Mouse (Mus musculus) retina, postnatal 1 day (tissue): ENCODE data around the gene 6430550D23Rik.

ENCODE experiments used
- DNase-seq: peaks from one replicate; pipeline ENCODE4 v3.0.0-alpha.2; 2012

6430550D23Rik gene

DNA sequence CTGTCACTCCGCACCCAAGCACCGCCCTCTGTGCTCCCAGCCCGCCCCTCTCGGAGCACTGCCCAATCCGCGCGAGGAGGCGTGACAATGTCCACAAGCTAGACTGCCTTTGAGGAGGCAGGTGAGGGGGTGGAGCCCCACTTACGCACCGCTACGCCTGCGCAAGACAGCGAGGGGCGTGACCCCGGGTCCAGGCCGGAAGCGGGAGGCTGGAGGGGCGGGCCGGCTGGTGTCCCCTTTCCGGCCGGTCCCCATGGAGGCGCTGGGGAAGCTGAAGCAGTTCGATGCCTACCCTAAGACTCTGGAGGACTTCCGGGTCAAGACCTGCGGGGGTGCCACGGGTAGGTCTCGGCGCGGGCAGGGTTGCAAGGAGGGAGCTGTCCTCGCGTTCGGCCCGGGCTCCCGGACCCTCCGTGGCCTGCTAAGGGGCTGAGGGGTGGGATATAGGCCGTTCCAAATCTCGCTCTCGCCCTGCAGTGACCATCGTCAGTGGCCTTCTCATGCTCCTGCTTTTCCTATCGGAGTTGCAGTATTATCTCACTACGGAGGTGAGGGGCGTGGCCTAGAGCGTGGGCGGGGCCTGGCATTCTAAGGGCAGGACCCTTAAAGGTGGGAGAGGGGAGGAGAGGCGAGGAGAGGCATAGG lies at the start of gene 6430550D23Rik, which contains the start of gene Ergic3:
6430550D23Rik (minus strand) TSS at position 90 of the 645 bp plus-strand sequence.
Ergic3 (plus strand) TSS at position 158 of the 645 bp plus-strand sequence.
- DNase-seq, result peak; percentile 98

DNA sequence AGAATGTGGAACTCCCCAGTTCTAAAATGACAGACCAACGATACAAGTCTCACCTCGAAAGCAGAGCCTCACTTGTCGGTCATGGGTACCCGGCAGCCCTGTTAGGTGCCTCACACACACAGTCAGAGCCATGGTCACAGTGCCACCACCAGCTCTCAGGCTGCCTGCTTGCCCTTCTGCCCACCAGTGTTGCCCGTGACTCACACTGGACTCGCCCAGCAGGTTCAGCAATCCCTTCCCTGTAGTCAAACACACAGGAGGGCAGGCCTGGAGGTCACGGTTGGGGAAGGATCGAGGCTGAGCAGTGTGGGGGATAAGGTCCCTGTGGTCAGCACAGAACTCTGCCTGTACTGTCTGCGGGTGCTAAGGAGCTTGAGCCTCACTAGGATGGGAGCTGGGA lies 45.0 kb upstream of the 6430550D23Rik start, which contains the start of gene Fer1l4:
Fer1l4 (minus strand) TSS at position 132 of the 400 bp plus-strand sequence.
- no peak for DNase-seq

DNA sequence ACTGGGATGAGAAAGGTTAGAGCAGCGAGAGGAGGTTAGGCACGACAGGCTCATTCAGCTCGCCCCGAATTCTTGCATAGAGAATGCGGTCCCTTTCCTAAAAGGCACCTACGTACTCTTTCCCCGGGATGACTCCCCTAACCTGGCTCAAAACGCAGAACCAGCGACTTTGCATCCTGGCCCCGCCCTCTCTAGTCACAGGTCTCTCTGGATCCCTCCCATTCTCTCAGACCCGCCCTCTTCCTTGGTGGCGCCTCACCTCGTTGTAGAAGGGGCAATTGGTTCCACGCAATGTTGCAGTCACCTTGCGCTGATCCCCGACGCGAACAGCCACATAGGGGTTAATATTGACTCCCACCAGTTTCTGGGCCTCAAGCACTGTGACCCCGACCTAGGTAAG lies 40.2 kb upstream of the 6430550D23Rik start:
- peak; percentile 6 for DNase-seq

DNA sequence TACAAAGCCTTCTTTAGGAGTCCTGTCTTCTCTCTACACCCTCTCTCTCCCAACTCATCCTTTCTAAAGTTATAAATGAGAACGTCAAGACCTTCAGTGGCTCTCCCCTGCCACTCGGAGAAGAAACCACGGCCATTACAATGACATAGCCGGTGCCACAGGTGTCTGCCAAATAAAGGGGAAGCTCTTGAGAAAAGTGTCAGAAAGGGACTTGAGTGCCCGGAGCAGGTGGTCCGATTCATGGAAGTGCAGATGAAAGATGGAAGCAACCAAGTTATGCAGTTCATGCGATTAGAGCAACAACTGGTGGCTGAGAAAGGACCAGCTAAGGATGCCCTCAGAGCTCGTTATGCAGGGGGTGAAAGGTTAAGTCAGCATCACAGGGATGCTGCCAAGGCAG lies 35.1 kb upstream of the 6430550D23Rik start:
- DNase-seq, result no peak

DNA sequence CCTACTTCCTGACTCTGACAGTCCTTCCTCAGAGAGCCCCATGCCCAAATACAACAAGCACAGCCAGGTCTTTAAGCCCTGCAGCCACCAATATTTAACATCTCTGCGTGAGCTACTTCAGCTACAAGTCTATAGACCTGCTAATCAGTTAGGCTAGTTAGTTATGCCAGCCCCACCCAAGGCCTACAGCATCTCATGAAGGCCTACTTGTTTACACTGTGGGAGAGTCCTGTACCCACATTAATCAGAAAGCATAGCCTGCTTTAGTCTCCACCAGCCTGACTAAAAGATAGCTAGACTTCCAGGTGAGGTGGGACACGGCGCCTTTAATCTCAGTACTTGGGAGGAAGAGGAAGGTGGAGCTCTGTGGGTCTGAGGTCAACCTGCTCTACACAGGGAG lies 31.6 kb upstream of the 6430550D23Rik start:
- DNase-seq, result no peak

DNA sequence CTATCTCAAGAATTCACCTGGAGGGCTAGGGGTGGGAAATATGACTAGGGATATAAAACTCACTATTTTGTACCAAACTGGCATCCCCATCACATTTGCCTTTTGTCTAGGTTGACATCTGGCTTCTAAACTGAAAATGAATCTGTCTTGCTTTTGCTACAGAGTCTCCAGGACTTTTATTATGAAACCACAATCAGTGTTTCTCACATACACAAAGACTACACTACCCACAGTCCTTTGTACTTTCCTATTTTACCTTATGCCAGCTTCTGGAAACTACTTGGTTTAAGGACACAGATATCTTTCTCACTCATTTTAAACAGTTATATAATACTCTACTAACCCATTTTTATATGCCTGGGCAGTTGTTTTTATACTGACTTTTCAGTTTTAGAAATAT lies 17.7 kb upstream of the 6430550D23Rik start:
- DNase-seq, result peak; percentile 15

DNA sequence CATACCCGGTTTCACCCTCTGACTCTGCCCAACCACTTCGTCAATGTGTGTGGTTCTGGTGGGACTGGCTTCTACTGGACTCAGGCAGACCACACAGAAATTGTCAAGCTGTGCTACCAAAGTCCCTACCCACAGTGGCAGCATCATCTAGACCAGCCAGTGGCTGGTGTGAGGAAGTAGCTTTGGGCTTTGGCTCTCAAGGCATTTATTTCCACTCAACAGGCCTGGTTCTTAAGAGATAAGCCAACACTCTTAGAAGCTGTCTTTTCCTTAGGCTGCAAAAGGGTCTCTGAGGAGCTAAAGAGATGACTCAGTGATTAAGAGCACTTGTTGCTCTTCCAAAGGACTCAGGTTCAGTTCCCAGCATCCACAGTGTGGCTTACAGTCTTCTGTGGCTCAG lies 14.0 kb upstream of the 6430550D23Rik start:
- no peak for DNase-seq

DNA sequence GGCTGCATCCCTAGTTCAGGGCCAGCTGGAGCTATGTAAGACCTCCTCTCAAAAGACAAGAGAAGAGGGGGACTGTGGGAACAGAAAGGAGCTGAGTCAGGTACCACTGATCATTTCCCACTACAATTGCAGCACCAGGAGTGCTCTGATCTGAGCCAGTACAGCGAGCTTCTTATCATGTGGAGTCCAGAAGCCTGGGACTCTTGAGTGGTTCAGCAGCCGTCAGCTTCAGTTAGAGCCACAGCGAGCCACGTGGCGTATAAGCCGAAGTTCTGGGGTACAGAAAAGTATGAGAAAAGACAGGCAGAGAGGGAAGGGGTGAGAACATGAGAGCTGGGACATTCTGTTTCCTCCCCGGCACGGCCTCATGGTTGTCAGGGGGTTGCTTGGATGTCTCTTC lies 13.4 kb upstream of the 6430550D23Rik start:
- no peak for DNase-seq

DNA sequence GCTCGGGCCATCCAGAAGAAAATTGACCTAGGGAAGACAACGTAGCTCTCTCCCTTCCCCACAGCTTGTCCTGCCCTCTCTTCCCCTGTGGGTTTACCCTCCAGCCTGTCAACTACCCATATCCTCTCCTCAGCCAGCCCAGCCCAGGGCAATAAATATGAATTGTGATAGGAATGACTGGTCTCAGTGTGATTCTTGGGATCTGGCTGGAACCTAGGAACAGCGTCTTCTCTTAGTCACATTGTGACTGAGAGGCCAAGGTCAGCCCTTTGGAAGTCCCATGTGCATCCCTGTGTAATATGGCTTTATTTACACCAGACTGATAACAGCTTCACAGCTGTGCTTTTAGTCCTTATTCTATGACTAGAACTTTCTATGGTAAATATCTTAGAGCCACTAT lies 10.3 kb upstream of the 6430550D23Rik start:
- no peak for DNase-seq

DNA sequence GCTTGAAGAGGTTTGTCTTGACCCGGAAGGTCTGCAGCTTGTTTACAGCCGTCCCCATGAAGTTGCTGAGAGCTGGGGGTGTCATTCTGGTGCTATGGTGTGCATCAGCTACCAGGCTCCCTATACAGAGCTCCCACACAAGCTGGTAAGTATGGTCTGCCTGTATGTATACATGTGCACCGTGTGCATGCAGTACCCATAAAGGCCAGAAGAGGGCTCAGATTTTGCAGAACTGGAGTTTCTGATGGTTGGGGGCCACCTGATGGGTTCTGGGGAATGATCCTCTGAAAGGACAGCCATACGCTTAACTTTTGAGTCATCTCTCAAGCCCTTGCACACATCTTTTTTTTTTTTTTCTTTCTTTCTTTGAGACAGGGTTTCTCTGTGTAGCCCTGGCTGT lies 2.4 kb downstream of the 6430550D23Rik start:
- peak; percentile 39 for DNase-seq

DNA sequence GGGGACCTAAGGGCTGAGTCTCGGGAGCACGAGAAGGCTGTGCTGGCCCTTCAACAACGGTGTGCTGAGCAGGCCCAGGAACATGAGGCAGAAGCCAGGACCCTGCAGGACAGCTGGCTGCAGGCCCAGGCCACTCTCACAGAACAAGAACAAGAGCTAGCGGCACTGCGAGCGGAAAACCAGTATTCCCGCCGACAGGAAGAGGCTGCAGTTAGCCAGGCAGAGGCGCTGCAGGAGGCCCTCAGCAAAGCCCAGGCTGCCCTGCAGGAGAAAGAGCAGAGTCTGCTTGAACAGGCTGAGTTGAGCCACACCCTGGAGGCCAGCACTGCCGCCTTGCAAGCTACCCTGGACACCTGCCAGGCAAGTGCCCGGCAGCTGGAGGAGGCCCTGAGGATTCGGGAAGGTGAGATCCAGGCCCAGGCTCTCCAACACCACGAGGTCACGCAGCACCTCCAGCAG lies 15.9 kb downstream of the 6430550D23Rik start:
- no peak for DNase-seq

DNA sequence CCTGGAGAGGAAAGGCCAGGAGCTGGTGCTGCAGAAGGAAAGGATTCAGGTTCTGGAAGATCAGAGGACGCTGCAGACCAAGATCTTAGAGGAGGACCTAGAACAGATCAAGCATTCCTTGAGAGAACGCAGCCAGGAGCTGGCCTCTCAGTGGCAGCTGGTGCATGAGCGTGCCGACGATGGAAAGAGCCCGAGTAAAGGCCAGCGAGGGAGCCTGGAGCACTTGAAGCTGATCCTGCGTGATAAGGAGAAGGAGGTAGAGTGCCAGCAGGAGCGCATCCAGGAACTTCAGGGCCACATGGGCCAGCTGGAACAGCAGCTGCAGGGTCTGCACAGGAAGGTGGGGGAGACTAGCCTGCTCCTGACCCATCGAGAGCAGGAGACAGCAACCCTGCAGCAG lies 16.6 kb downstream of the 6430550D23Rik start:
- no peak for DNase-seq

DNA sequence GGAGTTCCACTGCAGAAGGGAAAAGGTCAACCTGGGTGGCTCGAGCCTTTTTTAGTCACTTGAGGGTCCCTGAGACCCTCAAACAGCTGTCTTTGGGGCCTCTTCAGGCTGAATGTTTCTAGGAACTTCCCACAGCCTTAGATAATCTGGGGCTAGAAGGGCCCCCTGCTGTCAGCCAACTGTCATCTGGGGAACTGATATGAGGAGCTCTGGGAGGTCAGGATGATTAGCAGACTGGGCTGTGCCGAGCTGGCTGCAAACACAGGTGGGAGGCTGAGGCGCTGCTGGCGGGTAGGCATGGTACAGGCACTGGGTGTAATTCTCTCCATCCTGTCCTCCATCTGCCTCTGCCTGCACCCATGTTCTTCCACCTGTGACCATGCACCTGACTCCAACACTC lies 18.7 kb downstream of the 6430550D23Rik start:
- DNase-seq, result peak; percentile 72

DNA sequence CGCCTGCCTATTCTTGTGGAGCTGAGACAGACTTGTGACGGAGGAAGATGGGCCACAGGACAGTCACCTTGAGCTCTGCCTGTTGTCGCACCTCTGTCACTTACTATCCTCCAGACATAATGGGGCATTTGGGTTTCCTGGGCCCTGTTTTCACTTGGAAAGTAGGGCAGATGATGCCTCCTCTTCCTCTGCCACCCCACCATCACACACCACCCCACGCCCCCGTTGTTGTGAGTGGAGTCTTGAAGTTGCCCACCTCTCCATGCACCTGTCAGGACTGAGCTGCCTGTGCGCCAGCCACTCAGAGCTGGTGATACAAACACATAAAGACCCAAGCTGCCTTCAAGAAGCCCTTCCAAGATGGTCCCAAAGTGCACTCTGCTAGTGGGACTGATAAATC lies 20.6 kb downstream of the 6430550D23Rik start:
- DNase-seq, result no peak

DNA sequence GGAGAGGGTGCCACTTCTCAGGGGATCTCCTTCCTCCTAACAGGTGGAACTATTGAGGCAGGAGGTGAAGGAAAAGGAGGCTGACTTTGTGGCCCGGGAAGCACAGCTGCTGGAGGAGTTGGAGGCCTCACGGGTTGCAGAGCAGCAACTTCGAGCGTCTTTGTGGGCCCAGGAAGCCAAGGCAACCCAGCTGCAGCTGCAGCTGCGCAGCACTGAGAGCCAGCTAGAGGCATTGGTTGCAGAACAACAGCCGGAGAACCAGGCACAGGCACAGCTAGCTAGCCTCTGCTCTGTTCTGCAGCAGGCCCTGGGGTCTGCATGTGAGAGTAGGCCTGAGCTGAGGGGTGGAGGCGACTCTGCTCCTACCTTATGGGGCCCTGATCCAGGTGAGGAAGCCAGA lies 22.0 kb downstream of the 6430550D23Rik start:
- no peak for DNase-seq

DNA sequence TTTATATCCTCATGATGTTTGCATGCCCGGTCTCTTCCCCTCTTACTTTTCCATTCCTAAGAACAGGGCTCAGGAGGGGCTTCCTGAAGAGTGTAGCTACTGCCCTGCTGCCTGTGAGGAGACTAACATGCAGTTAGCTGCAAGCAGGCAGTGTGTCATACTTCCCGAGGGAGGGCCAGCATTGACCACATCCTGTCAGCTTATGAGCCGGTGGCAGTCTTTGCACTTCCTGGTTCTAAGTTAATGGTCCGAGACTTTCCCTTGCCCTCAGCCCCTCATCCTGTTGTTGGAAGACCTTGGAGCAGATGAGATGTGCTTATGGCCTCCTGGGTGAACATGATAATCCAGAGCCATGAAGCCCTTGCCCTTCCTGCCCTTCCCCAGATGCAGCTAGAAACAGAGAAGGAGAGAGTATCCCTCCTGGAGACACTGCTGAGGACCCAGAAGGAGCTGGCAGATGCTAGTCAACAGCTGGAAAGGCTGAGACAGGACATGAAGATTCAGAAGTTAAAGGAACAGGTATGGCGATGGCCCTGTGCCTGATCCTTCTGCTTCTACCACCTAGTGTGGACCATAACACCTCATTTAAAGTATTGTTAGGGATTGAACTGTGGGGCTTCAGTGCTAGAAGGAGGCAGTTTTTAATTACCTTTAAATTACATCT lies 28.3 kb downstream of the 6430550D23Rik start:
- DNase-seq, result no peak

DNA sequence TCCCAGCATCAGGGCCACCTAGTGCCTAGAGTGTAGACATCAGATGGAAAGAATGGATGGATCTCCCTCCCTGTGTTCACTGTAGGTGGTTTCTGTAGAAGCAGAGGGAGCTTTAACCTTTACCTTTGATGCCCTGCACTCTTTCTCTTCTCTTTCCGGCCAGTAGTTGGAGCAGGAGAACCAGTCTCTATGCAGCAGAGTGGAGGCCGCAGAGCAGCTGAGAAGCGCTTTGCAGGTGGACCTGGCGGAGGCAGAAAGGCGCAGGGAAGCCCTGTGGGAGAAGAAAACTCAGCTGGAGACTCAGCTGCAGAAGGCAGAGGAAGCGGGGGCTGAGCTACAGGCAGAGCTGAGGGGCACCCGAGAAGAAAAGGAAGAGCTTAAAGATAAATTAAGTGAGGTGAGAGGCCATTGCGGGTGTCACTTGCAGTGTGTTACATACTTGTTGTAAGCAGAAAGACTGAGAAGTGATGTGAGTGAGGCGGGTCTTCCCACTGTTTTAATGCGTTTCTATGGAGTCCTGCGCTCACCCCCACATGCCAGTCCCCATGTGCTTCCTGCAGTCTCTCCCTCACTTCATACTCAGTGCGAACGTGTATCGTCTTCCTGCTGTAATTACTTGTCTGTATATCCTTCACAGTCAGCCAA lies 33.6 kb downstream of the 6430550D23Rik start:
- peak; percentile 17 for DNase-seq

DNA sequence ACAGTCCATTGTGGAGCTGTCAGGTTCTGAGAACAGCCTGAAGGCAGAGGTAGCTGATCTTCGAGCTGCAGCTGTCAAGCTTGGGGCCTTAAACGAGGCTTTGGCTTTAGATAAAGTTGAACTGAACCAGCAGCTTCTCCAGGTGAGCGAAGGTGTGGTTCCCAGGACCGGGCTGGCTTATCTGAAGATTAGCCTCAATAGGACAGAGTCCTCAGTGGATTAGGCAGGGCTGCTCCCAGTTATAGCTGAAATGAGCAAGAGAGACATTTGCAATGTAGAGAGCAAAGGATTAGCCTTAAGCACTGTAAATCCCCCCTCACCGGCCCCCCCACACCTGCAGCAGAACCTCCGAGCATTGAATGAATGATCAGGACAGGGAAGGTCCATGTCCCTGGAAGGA lies 34.4 kb downstream of the 6430550D23Rik start:
- peak; percentile 58 for DNase-seq

DNA sequence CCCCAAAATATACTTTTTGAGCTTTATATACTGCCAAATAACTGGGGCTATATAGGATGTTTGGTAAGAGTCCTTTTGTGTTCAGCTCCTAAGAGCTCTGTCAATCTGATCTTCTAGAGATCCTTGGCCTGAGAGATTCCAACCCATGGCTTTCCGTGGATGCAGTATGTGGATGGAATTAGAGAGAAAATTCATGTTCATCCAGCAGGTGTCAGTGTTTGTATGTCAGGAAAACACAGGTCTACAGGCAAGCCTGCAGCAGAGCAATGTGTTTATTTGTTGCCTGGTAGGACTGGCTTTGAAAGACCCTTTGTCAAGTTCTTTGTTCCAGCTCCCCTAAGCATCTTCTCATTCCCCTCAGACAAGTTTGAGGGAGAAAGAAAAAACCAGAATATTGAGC lies 44.8 kb downstream of the 6430550D23Rik start:
- DNase-seq, result peak; percentile 69

DNA sequence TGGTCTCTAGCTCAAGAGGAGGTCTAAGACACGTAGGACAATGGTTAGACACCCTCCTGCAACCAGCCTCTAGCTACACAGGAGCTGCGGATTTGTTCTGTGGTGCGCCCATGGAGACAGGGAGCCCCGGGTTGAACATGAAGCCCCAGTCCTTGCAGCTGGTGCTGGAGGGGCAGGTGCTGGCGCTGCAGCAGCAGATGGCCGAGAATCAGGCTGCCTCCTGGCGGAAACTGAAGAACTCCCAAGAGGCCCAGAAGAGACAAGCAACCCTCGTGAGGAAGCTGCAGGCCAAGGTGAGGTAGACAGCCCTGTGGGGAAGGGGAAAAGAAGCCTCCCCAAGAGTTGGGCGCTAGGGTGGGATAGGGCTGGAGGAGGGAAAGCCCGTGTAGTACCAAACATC lies 45.9 kb downstream of the 6430550D23Rik start:
- DNase-seq, result no peak

DNA sequence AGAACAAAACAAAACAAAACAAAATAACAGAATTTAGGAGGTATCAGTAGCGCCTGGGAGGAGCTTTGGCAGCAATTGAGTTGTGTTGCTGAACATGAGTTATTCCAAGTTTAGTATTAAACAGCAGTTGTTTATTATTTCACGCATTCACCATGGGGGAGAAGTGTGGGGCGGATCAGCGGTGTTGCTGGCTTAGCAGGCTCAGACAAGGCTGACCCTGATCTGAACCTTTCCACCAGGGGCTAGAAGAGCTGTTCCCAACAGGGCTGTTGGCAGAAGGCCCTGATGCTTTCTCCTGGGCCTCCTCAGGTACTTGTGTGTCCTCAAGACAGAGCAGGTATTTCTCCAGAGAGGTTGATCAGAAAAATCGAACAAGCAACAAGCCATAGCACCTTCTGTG lies 47.8 kb downstream of the 6430550D23Rik start:
- DNase-seq, result no peak

DNA sequence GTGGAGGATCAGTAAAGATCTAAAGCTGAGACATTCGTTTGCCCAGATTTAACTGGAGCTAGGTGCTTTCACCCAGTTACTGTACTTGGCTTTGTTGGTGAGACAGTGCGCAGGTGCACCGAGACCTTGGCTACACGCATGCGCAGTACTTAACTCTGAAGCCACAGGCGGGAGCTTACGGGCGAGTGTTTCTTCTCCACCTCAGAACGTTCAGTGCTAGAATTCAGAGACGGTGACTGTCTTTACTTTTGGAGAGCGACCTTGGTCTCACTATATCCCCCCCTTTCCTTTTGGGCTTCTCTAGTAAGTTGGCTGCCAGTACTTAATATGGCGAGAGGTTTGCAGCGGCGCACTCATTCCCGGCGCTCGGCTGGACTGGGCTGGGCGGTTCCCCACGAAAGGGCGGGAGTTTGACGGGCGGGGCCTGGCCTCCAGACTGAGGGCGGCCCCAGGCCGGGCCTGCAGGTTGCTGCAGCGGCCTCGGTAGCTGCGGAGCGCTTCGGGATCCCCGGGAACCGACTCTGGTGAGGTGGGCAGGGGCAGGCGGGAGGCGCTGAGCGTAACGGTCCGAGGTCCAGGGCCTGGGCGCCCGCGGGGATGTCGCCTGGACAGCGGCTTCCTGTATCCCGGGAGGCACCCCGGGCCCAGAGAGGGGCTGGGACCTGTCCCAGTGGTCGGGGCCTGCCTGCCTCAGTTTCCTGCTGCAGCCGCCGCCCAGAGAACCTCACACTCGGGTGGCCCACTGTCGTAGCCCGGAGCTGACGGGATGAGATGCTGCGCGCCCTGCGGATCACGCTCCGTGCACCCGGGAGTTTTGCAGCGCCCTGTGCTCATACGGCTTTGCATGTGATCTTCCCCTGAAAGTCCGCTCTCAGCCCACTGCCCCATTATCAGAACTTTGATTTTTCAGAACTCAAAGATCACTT lies 51.4 kb downstream of the 6430550D23Rik start, which contains the start of gene Cep250:
Cep250 (plus strand) TSS at position 325 of the 926 bp plus-strand sequence.
- peak; percentile 95 for DNase-seq

DNA sequence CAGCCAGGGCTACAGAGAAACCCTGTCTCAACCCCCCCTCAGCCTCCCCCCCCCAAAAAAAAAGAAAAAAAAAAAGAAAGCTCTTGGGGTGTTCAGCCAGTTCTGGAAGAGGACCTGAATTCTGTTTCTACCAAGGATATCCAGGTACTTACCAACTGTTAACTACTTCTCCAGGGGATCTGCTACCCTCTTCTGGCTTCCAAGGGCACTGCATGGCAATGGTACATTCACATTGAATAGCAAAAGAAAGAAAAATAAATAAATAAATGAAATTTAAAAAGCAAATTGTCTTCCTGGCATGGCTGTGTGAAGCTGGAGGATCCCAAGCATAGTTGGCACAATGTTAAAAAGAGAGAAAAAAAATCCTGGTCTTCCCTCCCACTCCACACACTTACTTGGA lies 55.8 kb downstream of the 6430550D23Rik start:
- DNase-seq, result peak; percentile 75
